Mouse (Mus musculus) liver, embryonic 12.5 days (tissue): ENCODE results near the gene Atp1a4. TPM values are rescaled to one million over a fixed set of nuclear protein-coding genes. Genes with fewer than 3 reads are reported as not detected.
A peak's percentile ranks its signal among the peaks of the same experiment; 100 is the strongest.

Experiments
- ATAC-seq: fragments of 200-750 bp; cut with Nextera tagmentation; 2 replicates; pipeline ENCODE4 v1.8.0; 2017; ENCODE audit warnings: moderate number of reproducible peaks, mild to moderate bottlenecking, moderate library complexity
- H3K27ac ChIP-seq: fragments of 300-500 bp; sonication (generic); 2 replicates; pipeline ENCODE4 v1.5.1; 2016; ENCODE audit warnings: mild to moderate bottlenecking
- H3K27me3 ChIP-seq: fragments of 300-500 bp; sonication (generic); replicated peaks from 2 replicates; pipeline ENCODE4 v1.6.1; 2016; ENCODE audit warnings: mild to moderate bottlenecking, moderate library complexity
- H3K36me3 ChIP-seq: fragments of 300-500 bp; sonication (generic); 2 replicates; pipeline ENCODE4 v1.6.1; 2016; ENCODE audit warnings: mild to moderate bottlenecking, moderate library complexity
- H3K4me1 ChIP-seq: fragments of 300-500 bp; sonication (generic); 2 replicates; pipeline ENCODE4 v1.6.1; 2016
- H3K4me2 ChIP-seq: fragments of 300-500 bp; sonication (generic); 2 replicates; pipeline ENCODE4 v1.6.1; 2016; ENCODE audit warnings: mild to moderate bottlenecking, moderate library complexity
- H3K4me3 ChIP-seq: fragments of 300-500 bp; sonication (generic); 2 replicates; pipeline ENCODE4 v1.5.1; 2016; ENCODE audit warnings: mild to moderate bottlenecking, moderate library complexity
- H3K9ac ChIP-seq: fragments of 300-500 bp; sonication (generic); 2 replicates; pipeline ENCODE4 v1.6.1; 2016; ENCODE audit warnings: mild to moderate bottlenecking, moderate library complexity
- H3K9me3 ChIP-seq: fragments of 300-500 bp; sonication (generic); replicated peaks from 2 replicates; pipeline ENCODE4 v1.6.1; 2016; ENCODE audit warnings: mild to moderate bottlenecking, moderate library complexity
- WGBS: fragments of 180-500 bp; shearing (Covaris S2); methylation state at CpG from one replicate; pipeline ENCODE4 v1.1.7; 2016; ENCODE audit not compliant: insufficient replicate concordance; 5-methylcytosine and 5-hydroxymethylcytosine counted together
- polyA plus RNA-seq: library from polyadenylated mRNA; unstranded; fragments of >200 nt; fragmentation: Nextera tagmentation; extraction: Ambion mirVana; gene quantifications from 2 replicates; pipeline ENCODE4 v1.2.1, GENCODE M21; 2016

Gene Atp1a4
- not detected in 2 replicates for polyA plus RNA-seq

DNA sequence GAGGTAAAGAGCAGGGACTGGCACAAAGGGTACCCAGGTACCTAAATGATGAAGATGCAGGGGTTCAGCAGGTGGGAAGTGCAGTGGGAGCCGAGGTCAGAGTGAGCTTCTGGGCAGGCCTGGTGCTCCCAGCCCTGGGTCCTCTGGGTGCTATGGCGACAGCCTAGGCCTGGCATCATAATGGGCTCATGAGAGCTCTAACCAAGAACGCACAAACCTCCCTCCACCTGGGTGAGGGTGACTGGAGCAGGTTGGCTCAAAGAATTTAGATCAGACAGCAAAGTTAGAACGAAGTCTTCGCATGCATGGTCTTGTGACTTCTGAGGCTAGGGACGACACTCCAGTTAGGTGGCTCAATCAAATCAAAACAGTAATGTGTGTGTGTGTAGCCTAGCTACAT, at the start of gene Atp1a4:
Gene Atp1a4, minus strand, starts transcription at position 101 of the 400 bp plus-strand sequence.
- Histone ChIP-seq H3K4me3 (no peak within 1 kb of the TSS), H3K27ac (no peak within 1 kb of the TSS), H3K36me3 (no peaks in the 10 kb centered on the region), H3K4me1 (no peaks in the 10 kb centered on the region), H3K9me3 (no peaks in the 10 kb centered on the region), H3K9ac (no peak within 1 kb of the TSS), H3K27me3 (no peaks in the 10 kb centered on the region; the same call in 1 of the 2 replicates), H3K4me2 (no peak within 1 kb of the TSS)
- 71% methylated on average over 6 of the region's 6 CpGs for WGBS
- ATAC-seq = no peak

GRCm38 (mm10) chr1:172307936-172308335, 49.7 kb upstream of the Atp1a4 start:
- Histone ChIP-seq H3K27ac (peak overlapping the region; percentile 40; the same call in 1 of the 2 replicates), H3K4me2 (no peak overlapping the region), H3K27me3 (peaks cover 27% of the 10 kb centered on the region), H3K9ac (no peak overlapping the region), H3K4me3 (no peak overlapping the region), H3K4me1 (peaks cover 80% of the 10 kb centered on the region), H3K36me3 (no peaks in the 10 kb centered on the region), H3K9me3 (no peaks in the 10 kb centered on the region)
- WGBS = 66% methylated on average over 10 of the region's 10 CpGs
- no peak for ATAC-seq

- Histone ChIP-seq H3K4me3 (no peak overlapping the region), H3K9ac (no peak overlapping the region), H3K4me1 (peaks cover 81% of the 10 kb centered on the region), H3K27me3 (peaks cover 37% of the 10 kb centered on the region), H3K36me3 (no peaks in the 10 kb centered on the region), H3K4me2 (no peak overlapping the region), H3K9me3 (no peaks in the 10 kb centered on the region), H3K27ac (no peak overlapping the region)
- 67% methylated on average over 6 of the region's 6 CpGs for WGBS
- no peak for ATAC-seq
Measured at GRCm38 (mm10) chr1:172306885-172307284, 48.7 kb upstream of the Atp1a4 start.

DNA sequence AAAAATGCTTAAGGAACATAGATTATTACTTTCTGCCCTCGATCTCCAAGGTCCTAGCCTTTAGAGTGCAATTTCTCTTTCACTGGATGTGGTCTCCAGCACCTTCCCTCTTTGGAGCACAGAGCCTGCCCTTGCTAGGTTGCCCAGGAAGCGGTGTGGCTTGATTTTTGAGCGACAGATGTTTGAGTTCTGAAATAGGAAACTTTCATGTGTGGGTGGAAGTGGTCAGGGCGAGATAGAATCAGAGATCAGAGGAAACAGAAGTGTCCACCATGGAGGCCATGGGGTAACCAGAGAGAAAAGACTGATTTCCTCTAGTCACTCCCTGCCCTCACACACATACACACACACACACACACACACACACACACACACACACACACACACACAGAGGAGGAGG, 48.0 kb upstream of the Atp1a4 start:
- H3K9ac ChIP-seq = no peak overlapping the region
- H3K4me1 ChIP-seq = peaks cover 74% of the 10 kb centered on the region
- no peak overlapping the region for H3K4me2 ChIP-seq
- H3K27me3 ChIP-seq = peaks cover 44% of the 10 kb centered on the region
- 20% methylated on average over 4 of the region's 4 CpGs for WGBS
- no peaks in the 10 kb centered on the region for H3K36me3 ChIP-seq
- ATAC-seq = no peak
- no peak overlapping the region for H3K4me3 ChIP-seq
- no peaks in the 10 kb centered on the region for H3K9me3 ChIP-seq
- H3K27ac ChIP-seq = no peak overlapping the region

GRCm38 (mm10) chr1:172305635-172306034, 47.4 kb upstream of the Atp1a4 start:
- no peak overlapping the region for H3K9ac ChIP-seq
- H3K4me3 ChIP-seq = no peak overlapping the region
- no peaks in the 10 kb centered on the region for H3K9me3 ChIP-seq
- H3K36me3 ChIP-seq = no peaks in the 10 kb centered on the region
- H3K27me3 ChIP-seq = peaks cover 50% of the 10 kb centered on the region
- no peak overlapping the region for H3K27ac ChIP-seq
- WGBS = 41% methylated on average over 3 of the region's 3 CpGs
- peaks cover 69% of the 10 kb centered on the region for H3K4me1 ChIP-seq
- no peak for ATAC-seq
- no peak overlapping the region for H3K4me2 ChIP-seq

- no peak overlapping the region for H3K9ac ChIP-seq
- H3K4me1 ChIP-seq = peaks cover 64% of the 10 kb centered on the region
- no peak overlapping the region for H3K27ac ChIP-seq
- ATAC-seq = no peak
- no peaks in the 10 kb centered on the region for H3K36me3 ChIP-seq
- no peak overlapping the region for H3K4me2 ChIP-seq
- WGBS = 41% methylated on average over 2 of the region's 2 CpGs
- H3K4me3 ChIP-seq = no peak overlapping the region
- no peaks in the 10 kb centered on the region for H3K9me3 ChIP-seq
- H3K27me3 ChIP-seq = peaks cover 54% of the 10 kb centered on the region
Measured at GRCm38 (mm10) chr1:172305153-172305552, 46.9 kb upstream of the Atp1a4 start.

DNA sequence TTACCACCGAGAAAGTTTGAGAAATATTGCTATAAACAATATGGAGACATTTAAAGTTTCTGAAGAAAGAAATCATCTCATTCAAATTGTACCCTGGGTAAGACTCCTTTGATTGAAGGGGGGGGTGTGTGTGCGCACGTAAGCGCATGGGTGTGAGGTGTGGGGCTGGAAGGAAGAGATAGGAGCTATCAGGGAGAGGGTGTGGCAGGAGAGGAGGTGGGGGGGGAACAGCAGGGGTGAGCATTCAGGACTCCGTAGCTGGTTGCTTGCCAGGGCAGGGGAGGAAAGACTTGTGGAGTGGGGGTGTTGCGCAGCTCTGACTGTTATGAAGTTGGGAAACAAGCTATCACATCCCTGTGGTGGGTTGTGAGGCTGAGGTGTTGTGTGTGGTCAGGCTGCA, 46.2 kb upstream of the Atp1a4 start:
- Histone ChIP-seq H3K9me3 (no peaks in the 10 kb centered on the region), H3K4me1 (peaks cover 57% of the 10 kb centered on the region), H3K36me3 (no peaks in the 10 kb centered on the region), H3K9ac (no peak overlapping the region), H3K4me2 (peak overlapping the region; percentile 47), H3K27ac (no peak overlapping the region), H3K4me3 (no peak overlapping the region), H3K27me3 (peaks cover 62% of the 10 kb centered on the region)
- peak; percentile 82 for ATAC-seq
- 16% methylated on average over 6 of the region's 6 CpGs for WGBS

GRCm38 (mm10) chr1:172302851-172303250, 44.6 kb upstream of the Atp1a4 start:
- Histone ChIP-seq H3K36me3 (no peaks in the 10 kb centered on the region), H3K4me1 (peaks cover 53% of the 10 kb centered on the region), H3K4me2 (no peak overlapping the region), H3K27me3 (peaks cover 72% of the 10 kb centered on the region), H3K4me3 (no peak overlapping the region), H3K27ac (no peak overlapping the region), H3K9me3 (no peaks in the 10 kb centered on the region), H3K9ac (no peak overlapping the region)
- no peak for ATAC-seq
- 21% methylated on average over 6 of the region's 6 CpGs for WGBS

DNA sequence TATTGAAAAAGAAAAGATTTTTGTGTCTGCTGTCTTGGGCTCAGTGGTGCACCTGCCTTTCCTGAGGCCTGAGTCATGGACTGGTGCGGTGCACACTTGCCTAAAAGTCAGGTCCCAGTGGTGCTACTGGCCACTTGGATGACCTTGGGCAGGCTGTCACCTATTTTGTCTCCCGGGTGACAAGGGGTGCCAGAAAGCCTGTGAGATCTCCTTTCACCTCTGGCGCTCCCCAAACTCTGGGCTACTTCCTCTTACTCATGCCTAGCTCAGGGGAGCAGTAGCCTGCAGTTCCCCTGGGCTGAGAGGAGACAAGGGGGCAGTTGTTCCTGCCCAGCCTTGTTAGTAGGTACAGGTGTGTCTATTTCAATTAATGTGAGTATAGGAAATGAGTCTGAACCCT, 44.1 kb upstream of the Atp1a4 start:
- no peak overlapping the region for H3K4me3 ChIP-seq
- peaks cover 75% of the 10 kb centered on the region for H3K27me3 ChIP-seq
- no peak for ATAC-seq
- no peak overlapping the region for H3K27ac ChIP-seq
- no peaks in the 10 kb centered on the region for H3K9me3 ChIP-seq
- no peaks in the 10 kb centered on the region for H3K36me3 ChIP-seq
- peaks cover 49% of the 10 kb centered on the region for H3K4me1 ChIP-seq
- no peak overlapping the region for H3K4me2 ChIP-seq
- H3K9ac ChIP-seq = no peak overlapping the region
- 45% methylated on average over 3 of the region's 3 CpGs for WGBS

- Histone ChIP-seq H3K27ac (no peak overlapping the region), H3K36me3 (no peaks in the 10 kb centered on the region), H3K27me3 (peaks cover 86% of the 10 kb centered on the region), H3K4me3 (no peak overlapping the region), H3K9ac (no peak overlapping the region), H3K4me2 (no peak overlapping the region), H3K9me3 (no peaks in the 10 kb centered on the region), H3K4me1 (peaks cover 46% of the 10 kb centered on the region)
- WGBS = 68% methylated on average over 12 of the region's 12 CpGs
- no peak for ATAC-seq
Measured at GRCm38 (mm10) chr1:172301180-172301579, 43.0 kb upstream of the Atp1a4 start.

DNA sequence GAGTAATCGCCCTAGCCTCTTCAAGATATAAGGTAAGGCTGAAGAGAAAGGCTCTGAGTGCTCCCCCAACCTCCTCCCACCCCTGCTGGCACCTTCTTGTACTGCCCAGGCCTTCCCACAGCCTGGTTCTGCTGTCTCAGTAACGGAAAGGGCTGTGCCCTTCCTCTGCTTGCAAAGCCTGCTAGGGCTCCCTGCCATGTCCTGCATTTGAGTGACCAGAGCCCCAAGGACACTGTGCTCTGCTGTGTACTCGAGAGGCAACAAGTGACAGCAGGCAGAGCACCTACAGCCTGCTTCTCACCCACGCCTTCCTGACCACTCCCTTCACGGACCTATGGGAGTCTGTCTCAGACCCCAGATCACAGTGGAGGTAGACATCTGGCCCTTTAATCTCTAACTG, 42.0 kb upstream of the Atp1a4 start:
- H3K27ac ChIP-seq = no peak overlapping the region
- H3K4me2 ChIP-seq = no peak overlapping the region
- no peaks in the 10 kb centered on the region for H3K36me3 ChIP-seq
- ATAC-seq = no peak
- 55% methylated on average over 5 of the region's 5 CpGs for WGBS
- H3K9ac ChIP-seq = no peak overlapping the region
- no peak overlapping the region for H3K4me3 ChIP-seq
- no peaks in the 10 kb centered on the region for H3K9me3 ChIP-seq
- H3K4me1 ChIP-seq = peaks cover 37% of the 10 kb centered on the region
- peaks cover 86% of the 10 kb centered on the region for H3K27me3 ChIP-seq

GRCm38 (mm10) chr1:172299528-172299927, 41.3 kb upstream of the Atp1a4 start:
- WGBS = 55% methylated on average over 7 of the region's 7 CpGs
- ATAC-seq = no peak
- Histone ChIP-seq H3K9me3 (no peaks in the 10 kb centered on the region), H3K4me1 (peaks cover 29% of the 10 kb centered on the region), H3K9ac (no peak overlapping the region), H3K27me3 (peaks cover 93% of the 10 kb centered on the region), H3K36me3 (no peaks in the 10 kb centered on the region), H3K27ac (no peak overlapping the region), H3K4me3 (no peak overlapping the region), H3K4me2 (no peak overlapping the region)
